Mouse (Mus musculus): ENCODE measurements around the gene Prss37. TPM values are rescaled to one million over a fixed set of nuclear protein-coding genes. Genes with fewer than 3 reads are reported as not detected.

Gene Prss37
- polyA plus RNA-seq (2012; fragmentation: generic; extraction: Trizol) = not detected

DNA sequence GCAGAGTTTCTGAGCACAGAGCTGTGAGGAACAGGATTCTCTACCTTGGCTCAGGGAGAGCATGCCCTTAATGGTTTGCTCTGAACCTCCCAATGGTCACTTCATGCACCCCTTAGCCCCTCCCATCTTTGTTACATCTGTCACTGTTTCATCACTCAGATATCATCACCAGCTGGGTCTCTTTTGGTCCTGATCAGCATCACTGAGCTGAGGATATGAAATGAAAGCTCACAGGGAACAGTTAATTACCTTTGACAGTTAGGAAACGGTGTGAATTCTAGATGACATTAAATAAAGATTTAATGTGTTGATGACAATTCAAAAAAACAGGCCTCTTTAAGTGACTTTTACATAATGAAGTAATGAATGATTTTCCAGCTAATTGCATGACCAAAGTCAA is at the start of gene Prss37:
Gene Prss37, minus strand, starts transcription at position 101 of the 400 bp plus-strand sequence.

DNA sequence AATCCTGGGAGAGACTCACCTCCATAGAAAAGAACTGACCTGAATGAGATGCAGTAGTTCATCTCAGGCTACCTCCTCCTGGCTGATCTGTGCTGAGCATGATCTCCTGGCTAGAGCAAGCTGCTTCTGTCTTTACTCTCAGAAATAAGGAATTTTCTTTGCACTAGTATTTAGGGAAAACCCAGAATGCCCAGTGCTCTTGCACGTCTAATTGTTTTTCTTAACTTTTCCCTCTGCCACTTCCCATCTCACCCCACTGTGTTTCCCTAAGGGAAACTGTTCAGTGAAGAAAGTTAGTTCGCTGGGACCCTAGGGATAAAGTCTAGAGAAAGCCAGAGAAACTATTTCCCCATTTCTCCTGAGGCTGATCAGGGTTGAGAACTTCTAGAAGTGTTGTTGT is 35.6 kb upstream of the Prss37 start, which contains the start of gene Olfr461:
Gene Olfr461, minus strand, starts transcription at position 101 of the 400 bp plus-strand sequence.

DNA sequence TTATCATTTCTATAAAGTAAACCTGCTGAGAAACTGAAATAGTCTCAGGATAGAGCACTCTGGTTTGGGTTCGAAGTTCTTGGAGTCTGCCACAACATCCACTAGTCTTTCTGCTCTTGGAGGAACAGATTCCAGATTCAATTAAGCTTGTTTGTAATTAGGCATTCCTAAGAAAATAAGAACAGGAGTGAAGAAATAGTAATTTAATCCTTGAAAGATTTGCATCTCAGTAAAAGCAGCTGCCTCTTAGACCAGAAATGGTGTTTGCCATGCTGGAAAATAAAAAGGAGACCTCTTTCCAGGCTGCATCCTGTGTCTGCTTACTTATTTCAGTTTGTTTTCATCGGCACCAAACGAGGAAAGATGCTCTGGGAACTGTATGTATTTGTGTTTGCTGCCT is 26.1 kb downstream of the Prss37 start, which contains the start of gene Tas2r108:
Gene Tas2r108, plus strand, starts transcription at position 301 of the 400 bp plus-strand sequence.

DNA sequence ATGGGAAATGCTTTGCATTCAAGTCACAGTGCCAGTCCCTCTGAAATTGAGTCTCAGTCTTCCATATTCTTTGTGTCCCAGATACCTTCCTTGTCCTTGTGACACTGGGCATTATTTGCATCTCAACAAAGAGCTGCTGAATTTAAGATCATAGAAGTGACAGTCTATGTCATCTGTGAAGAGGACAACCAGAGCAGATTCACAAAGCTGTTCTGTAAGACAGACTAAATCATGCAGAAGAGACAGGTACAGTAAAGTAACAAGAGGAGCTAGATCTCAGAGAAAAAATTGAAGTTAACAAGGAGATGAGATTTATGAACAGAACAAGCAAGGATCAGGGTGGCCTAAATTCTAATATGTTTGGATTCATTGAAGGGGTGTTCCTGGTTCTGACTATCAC is 28.4 kb downstream of the Prss37 start, which contains the start of gene Tas2r137:
Gene Tas2r137, plus strand, starts transcription at position 301 of the 400 bp plus-strand sequence.

DNA sequence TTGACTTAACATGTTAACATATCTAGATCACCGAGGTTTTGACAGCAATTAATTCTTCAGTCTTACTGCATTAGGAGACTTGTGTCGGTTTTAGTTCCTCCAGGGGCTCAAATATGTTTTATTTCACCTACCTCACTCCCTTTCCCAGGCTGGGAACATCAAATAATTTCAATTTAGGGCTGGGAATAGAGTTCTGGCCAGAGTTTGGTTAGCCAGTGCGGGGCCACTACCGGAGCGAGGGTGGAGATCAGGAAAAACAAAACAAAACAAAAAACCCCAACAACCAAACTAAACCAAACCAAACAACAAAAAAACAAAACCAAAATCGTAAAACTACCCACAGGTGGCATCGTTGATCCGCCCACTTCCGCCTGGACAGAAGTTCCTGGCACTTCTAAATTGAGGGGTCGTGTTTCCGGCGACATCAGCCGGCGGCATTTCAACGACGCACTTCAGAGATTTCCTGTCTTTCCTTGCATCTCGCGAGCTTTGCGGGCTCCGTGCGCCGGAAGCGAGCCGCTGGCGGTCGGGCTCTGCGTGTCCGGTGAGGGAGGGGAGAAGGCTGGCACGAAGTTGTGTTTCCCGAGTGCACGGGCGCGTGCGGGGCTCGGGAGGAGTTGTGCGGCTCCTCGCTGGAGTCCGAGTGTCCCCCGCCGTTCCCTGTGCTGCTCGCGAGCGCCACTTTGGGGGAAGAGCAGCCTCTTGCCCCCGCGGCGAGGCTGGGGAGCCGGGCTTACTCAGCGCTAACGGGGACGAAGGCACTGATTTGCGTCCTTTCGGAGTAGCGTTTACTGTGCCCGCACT is 48.2 kb downstream of the Prss37 start, which contains the start of gene Ssbp1:
Gene Ssbp1, plus strand, starts transcription at position 437 of the 804 bp plus-strand sequence.

Other genes starting within 250 kb of the Prss37 start
- 1 to 10 TPM; 1.3 to 7.2 TPM for gene Agk, start 194.3 kb downstream of the Prss37 start, polyA plus RNA-seq (2012; fragmentation: generic; extraction: Trizol)
- gene E330009J07Rik, start 83.4 kb downstream of the Prss37 start, polyA plus RNA-seq (2012; fragmentation: generic; extraction: Trizol) = under 1 TPM; 0.32 to 0.34 TPM
- not detected for gene Wee2, start 80.4 kb downstream of the Prss37 start, polyA plus RNA-seq (2012; fragmentation: generic; extraction: Trizol)
- gene Ssbp1, start 48.2 kb downstream of the Prss37 start, polyA plus RNA-seq (2012; fragmentation: generic; extraction: Trizol) = 10 to 100 TPM in 1 of 2 experiments, 1 to 10 TPM in 1; 2.8 to 25.4 TPM
- gene Tas2r137, start 28.3 kb downstream of the Prss37 start, polyA plus RNA-seq (2012; fragmentation: generic; extraction: Trizol) = not detected
- gene Tas2r108, start 26.0 kb downstream of the Prss37 start, polyA plus RNA-seq (2012; fragmentation: generic; extraction: Trizol) = not detected
- not detected for gene Olfr461, start 35.5 kb upstream of the Prss37 start, polyA plus RNA-seq (2012; fragmentation: generic; extraction: Trizol)
- not detected for gene Olfr460, start 50.0 kb upstream of the Prss37 start, polyA plus RNA-seq (2012; fragmentation: generic; extraction: Trizol)
- gene Clec5a, start 66.3 kb upstream of the Prss37 start, polyA plus RNA-seq (2012; fragmentation: generic; extraction: Trizol) = not detected
- not detected for gene Tas2r138, start 93.8 kb upstream of the Prss37 start, polyA plus RNA-seq (2012; fragmentation: generic; extraction: Trizol)
- under 1 TPM; 0.01 to 0.02 TPM for gene Mgam, start 109.3 kb upstream of the Prss37 start, polyA plus RNA-seq (2012; fragmentation: generic; extraction: Trizol)